ENCODE assay signal across 8 mouse cellular contexts in the genomic region with DNA sequence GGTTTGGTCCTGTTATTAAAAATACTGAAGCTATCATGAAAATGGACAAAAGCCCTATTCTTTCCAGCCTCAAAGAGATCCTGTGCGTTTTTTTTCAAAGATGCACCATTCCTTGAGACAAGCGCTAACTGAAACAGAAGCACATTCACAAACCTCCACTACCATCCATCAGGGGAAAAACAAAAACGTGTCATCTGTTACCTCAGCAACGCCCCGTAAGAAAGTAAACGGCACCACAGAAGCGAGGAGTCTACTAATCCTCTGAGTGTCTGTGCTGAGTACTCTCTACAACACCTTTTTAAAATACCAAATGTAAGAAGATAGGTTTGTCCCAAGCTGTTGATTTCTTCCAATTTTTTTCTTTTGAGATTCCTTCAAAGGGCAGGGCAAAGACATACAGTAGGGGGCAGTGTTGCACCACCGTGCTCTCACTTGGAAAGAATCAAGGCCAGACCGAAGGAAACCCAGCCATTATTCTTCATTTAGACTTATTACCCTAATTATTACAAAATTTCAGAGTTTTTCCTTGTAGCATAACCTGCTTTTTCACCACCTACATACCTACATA.
DNase-seq lines count a peak whose midpoint lies in the region; ATAC-seq and TF ChIP-seq lines count a peak whose summit lies in the region.

No protein-coding gene starts in this region.

- H3K9ac ChIP-seq in forebrain, embryonic 11.5 days (ENCODE audit: low read length) = no peak overlapping the region
- no peak overlapping the region for H3K9ac ChIP-seq in forebrain, embryonic 15.5 days (replicated peaks)
- H3K9ac ChIP-seq in intestine, embryonic 15.5 days = no peak overlapping the region
- no peak overlapping the region for H3K9ac ChIP-seq in midbrain, embryonic 14.5 days (replicated peaks; ENCODE audit: low read length)

- ATAC-seq in forebrain, embryonic 11.5 days (replicated peaks; ENCODE audit: low FRiP score) = no peak
- ATAC-seq in forebrain, embryonic 15.5 days (replicated peaks) = no peak; the same call in 1 of the 2 replicates
- ATAC-seq in intestine, embryonic 15.5 days = peak; percentile 12; the same call in 1 of the 2 replicates
- no peak for ATAC-seq in midbrain, embryonic 14.5 days (ENCODE audit: low FRiP score, low TSS enrichment)

- no peak overlapping the region for H3K4me2 ChIP-seq in forebrain, embryonic 11.5 days (ENCODE audit: low read depth, low read length, severe bottlenecking)
- H3K4me2 ChIP-seq in forebrain, embryonic 15.5 days (replicated peaks) = no peak overlapping the region
- H3K4me2 ChIP-seq in intestine, embryonic 15.5 days (replicated peaks) = peak overlapping the region; percentile 34; the same call in 1 of the 2 replicates
- 0 out of 2 replicates have a peak overlapping the region, but pooled peaks have one; percentile 24 for H3K4me2 ChIP-seq in midbrain, embryonic 14.5 days (ENCODE audit: low read length)

- no peaks in the 10 kb centered on the region for H3K27me3 ChIP-seq in forebrain, embryonic 11.5 days (ENCODE audit: control insufficient read depth, insufficient read depth, low read length)
- no peaks in the 10 kb centered on the region for H3K27me3 ChIP-seq in forebrain, embryonic 15.5 days
- H3K27me3 ChIP-seq in intestine, embryonic 15.5 days (replicated peaks) = no peaks in the 10 kb centered on the region
- 0 out of 2 replicates have a peak, but pooled peaks cover 10% of the 10 kb centered on the region for H3K27me3 ChIP-seq in midbrain, embryonic 14.5 days (ENCODE audit: control insufficient read depth, insufficient read depth, low read length)

- 45% methylated on average over 9 of the region's 9 CpGs for WGBS in forebrain, embryonic 11.5 days
- 28% methylated on average over 9 of the region's 9 CpGs for WGBS in forebrain, embryonic 15.5 days
- 12% methylated on average over 9 of the region's 9 CpGs for WGBS in intestine, embryonic 15.5 days
- WGBS in midbrain, embryonic 14.5 days = 22% methylated on average over 9 of the region's 9 CpGs

- peak; percentile 89 for TF ChIP-seq CTCF in gastrocnemius, adult 2 months (IDR thresholded peaks at IDR 0.05)

- intact Hi-C loops in gastrocnemius, adult 2 months (cut with DNase I) = loop anchor here (2.0 to 5.0 kb wide), 3 partner anchors 121 to 723 kb away; no protein-coding TSS in a partner anchor
- intact Hi-C loops in left cerebral cortex, postnatal 10 days (cut with DNase I) = loop anchor here (5.0 to 10.0 kb wide), 2 partner anchors 119 to 724 kb away; no protein-coding TSS in a partner anchor

- H3K36me3 ChIP-seq in forebrain, embryonic 11.5 days (ENCODE audit: control insufficient read depth, insufficient read depth, low read length) = no peaks in the 10 kb centered on the region
- H3K36me3 ChIP-seq in forebrain, embryonic 15.5 days = no peaks in the 10 kb centered on the region
- no peaks in the 10 kb centered on the region for H3K36me3 ChIP-seq in intestine, embryonic 15.5 days
- H3K36me3 ChIP-seq in midbrain, embryonic 14.5 days (ENCODE audit: control insufficient read depth, insufficient read depth, low read length) = no peaks in the 10 kb centered on the region

- no peaks in the 10 kb centered on the region for H3K9me3 ChIP-seq in forebrain, embryonic 11.5 days (ENCODE audit: control insufficient read depth, low read length)
- no peaks in the 10 kb centered on the region for H3K9me3 ChIP-seq in forebrain, embryonic 15.5 days
- no peaks in the 10 kb centered on the region for H3K9me3 ChIP-seq in intestine, embryonic 15.5 days
- no peaks in the 10 kb centered on the region for H3K9me3 ChIP-seq in midbrain, embryonic 14.5 days (ENCODE audit: control insufficient read depth, low read length)

- DNase-seq in forebrain, embryonic 11.5 days (ENCODE audit: low spot score) = peak; percentile 79
- peak; percentile 36 for DNase-seq in cerebellum, adult 9-11 months
- peak; percentile 73 for DNase-seq in gastrocnemius, adult 2 months
- peak; percentile 38 to 70 for DNase-seq in left cerebral cortex, postnatal 10 days (ENCODE audit: extremely low spot score in 1 of 2, low spot score in 2 of 2)
- DNase-seq in midbrain, embryonic 14.5 days = peak; percentile 86
- peak; percentile 8 to 33 for DNase-seq in spleen, postnatal 36 days (ENCODE audit: low spot score in 2 of 2)

- H3K4me3 ChIP-seq in forebrain, embryonic 11.5 days (ENCODE audit: low read depth, low read length) = no peak overlapping the region
- H3K4me3 ChIP-seq in forebrain, embryonic 15.5 days = no peak overlapping the region
- H3K4me3 ChIP-seq in gastrocnemius, adult 2 months = peak overlapping the region; percentile 45
- H3K4me3 ChIP-seq in intestine, embryonic 15.5 days (replicated peaks) = no peak overlapping the region
- no peak overlapping the region for H3K4me3 ChIP-seq in midbrain, embryonic 14.5 days (replicated peaks; ENCODE audit: low read depth, low read length)

- H3K27ac ChIP-seq in forebrain, embryonic 11.5 days (ENCODE audit: low read depth, low read length) = no peak overlapping the region
- no peak overlapping the region for H3K27ac ChIP-seq in forebrain, embryonic 15.5 days (replicated peaks)
- peak overlapping the region; percentile 48; the same call in 1 of the 2 replicates for H3K27ac ChIP-seq in gastrocnemius, adult 2 months
- H3K27ac ChIP-seq in intestine, embryonic 15.5 days = no peak overlapping the region
- no peak overlapping the region for H3K27ac ChIP-seq in midbrain, embryonic 14.5 days (replicated peaks; ENCODE audit: low read depth, low read length)

- H3K4me1 ChIP-seq in forebrain, embryonic 11.5 days (replicated peaks; ENCODE audit: control insufficient read depth, insufficient read depth, low read length) = no peaks in the 10 kb centered on the region
- peaks cover 10% of the 10 kb centered on the region for H3K4me1 ChIP-seq in forebrain, embryonic 15.5 days
- H3K4me1 ChIP-seq in intestine, embryonic 15.5 days (replicated peaks) = no peaks in the 10 kb centered on the region
- 0 out of 2 replicates have a peak, but pooled peaks cover 3% of the 10 kb centered on the region for H3K4me1 ChIP-seq in midbrain, embryonic 14.5 days (ENCODE audit: control insufficient read depth, insufficient read depth, low read length)

Comparison
In these comparisons a context has a peak if more than half of its experiments do, and no peak if none do; other contexts are left out.
1. DNase-seq: peak in every context shown above with its lines; median percentile 86 in midbrain, embryonic 14.5 days; 79 in forebrain, embryonic 11.5 days; 73 in gastrocnemius, adult 2 months; 54 in left cerebral cortex, postnatal 10 days; 36 in cerebellum, adult 9-11 months; 20 in spleen, postnatal 36 days.
2. H3K4me2 ChIP-seq: peak in intestine, embryonic 15.5 days (single experiment) and midbrain, embryonic 14.5 days (single experiment); none in forebrain, embryonic 11.5 days (single experiment) and forebrain, embryonic 15.5 days (single experiment).